ENCODE assay signal across 33 mouse cellular contexts in genomic region chr14:39023065-39023464, GRCm38 (mm10).
"Had no signal": no experiment of that assay in that cellular context is flagged by ENCODE, and none has a peak within 500 bp of the region (broad histone marks: within the 10 kb centered on the region; RNA-seq: fewer than 3 reads in every experiment).

No protein-coding gene starts in this region.

- ATAC-seq: hindbrain, embryonic 16.5 days; hindbrain, postnatal 0 days; inflammation-experienced regulatory T-cells, adult 6 months; intestine, embryonic 15.5 days; intestine, embryonic 16.5 days; intestine, postnatal 0 days had no signal

- H3K27ac ChIP-seq: heart, embryonic 10.5 days; heart, embryonic 13.5 days; heart, embryonic 15.5 days; hindbrain, embryonic 10.5 days; hindbrain, embryonic 12.5 days; hindbrain, embryonic 13.5 days; hindbrain, embryonic 14.5 days; hindbrain, embryonic 15.5 days; hindbrain, postnatal 0 days; intestine, embryonic 15.5 days; kidney, embryonic 15.5 days; kidney, postnatal 0 days had no signal

- H3K4me3 ChIP-seq: heart, embryonic 10.5 days; heart, embryonic 12.5 days; heart, embryonic 13.5 days; heart, embryonic 15.5 days; hindbrain, embryonic 10.5 days; hindbrain, embryonic 12.5 days; hindbrain, embryonic 13.5 days; hindbrain, embryonic 15.5 days; intestine, embryonic 15.5 days; kidney, embryonic 15.5 days had no signal

- DNase-seq: heart, postnatal 10 days; heart, postnatal 14 days; heart, postnatal 36 days; heart, postnatal 4 days; kidney, adult 11 months; kidney, adult 18-20 months; kidney, adult 2 months; kidney, adult 8-10 months; kidney, adult 9 months; kidney, postnatal 10 days; kidney, postnatal 14 days; kidney, postnatal 25 days; kidney, postnatal 36 days; kidney, postnatal 4 days; layer of hippocampus, adult 9-11 months; layer of hippocampus, postnatal 36 days had no signal
